Comparison of ENCODE assay signal across 8 mouse cellular contexts in genomic region chr4:135898380-135899049, GRCm38 (mm10). TPM values are rescaled to one million over a fixed set of nuclear protein-coding genes. Genes with fewer than 3 reads are reported as not detected.
DNase-seq lines count a peak whose midpoint lies in the region; ATAC-seq and TF ChIP-seq lines count a peak whose summit lies in the region.

No protein-coding gene starts in this region.

- H3K9me3 ChIP-seq in hindbrain, embryonic 16.5 days (ENCODE audit: control insufficient read depth, low read length) = no peaks in the 10 kb centered on the region
- H3K9me3 ChIP-seq in forebrain, embryonic 13.5 days (replicated peaks) = no peaks in the 10 kb centered on the region

- no peak for TF ChIP-seq POLR2A in liver, adult 2 months (IDR thresholded peaks at IDR 0.05; ENCODE audit: extremely low read depth, insufficient read depth, low read length)

- no peaks in the 10 kb centered on the region for H3K27me3 ChIP-seq in liver, adult 2 months (ENCODE audit: control insufficient read depth, insufficient read depth, low read length)
- H3K27me3 ChIP-seq in hindbrain, embryonic 16.5 days (replicated peaks; ENCODE audit: control insufficient read depth, insufficient read depth, low read length) = no peaks in the 10 kb centered on the region
- H3K27me3 ChIP-seq in forebrain, embryonic 13.5 days = no peaks in the 10 kb centered on the region

- H3K4me3 ChIP-seq in liver, adult 2 months (ENCODE audit: insufficient read depth, low read depth, low read length) = no peak overlapping the region
- H3K4me3 ChIP-seq in hindbrain, embryonic 16.5 days (ENCODE audit: low read length) = no peak overlapping the region
- H3K4me3 ChIP-seq in forebrain, embryonic 13.5 days = no peak overlapping the region

- 45% methylated on average over 9 of the region's 9 CpGs for WGBS in liver, adult 2 months
- WGBS in hindbrain, embryonic 16.5 days = 81% methylated on average over 8 of the region's 9 CpGs
- 80% methylated on average over 9 of the region's 9 CpGs for WGBS in forebrain, embryonic 13.5 days

- H3K36me3 ChIP-seq in liver, adult 2 months (ENCODE audit: control insufficient read depth, insufficient read depth, low read length) = no peaks in the 10 kb centered on the region
- H3K36me3 ChIP-seq in hindbrain, embryonic 16.5 days (ENCODE audit: control insufficient read depth, insufficient read depth, low read length) = no peaks in the 10 kb centered on the region
- H3K36me3 ChIP-seq in forebrain, embryonic 13.5 days (ENCODE audit: poor library complexity, severe bottlenecking) = no peaks in the 10 kb centered on the region

- DNase-seq in adrenal gland, adult 8-10 months = peak; percentile 48
- no peak for DNase-seq in adrenal gland, adult 18-20 months (ENCODE audit: low spot score in 2 of 2)
- peak; percentile 55 for DNase-seq in adrenal gland, postnatal 10 days
- DNase-seq in liver, adult 2 months (ENCODE audit: extremely low read depth, low read depth, low spot score) = peak; percentile 75
- DNase-seq in spleen, postnatal 14 days (ENCODE audit: low spot score in 2 of 2) = peak; percentile 36 to 61
- DNase-seq in gastrocnemius, postnatal 25 days = no peak

- no peak for TF ChIP-seq CTCF in liver, adult 2 months (IDR thresholded peaks at IDR 0.05; ENCODE audit: low read depth, low read length)

- H3K4me2 ChIP-seq in hindbrain, embryonic 16.5 days (ENCODE audit: low read length) = no peak overlapping the region
- H3K4me2 ChIP-seq in forebrain, embryonic 13.5 days = no peak overlapping the region

- no peak for ATAC-seq in hindbrain, embryonic 16.5 days
- no peak for ATAC-seq in forebrain, embryonic 13.5 days

- no peak overlapping the region for H3K27ac ChIP-seq in liver, adult 2 months (replicated peaks; ENCODE audit: insufficient read depth, low read depth, low read length)
- H3K27ac ChIP-seq in hindbrain, embryonic 16.5 days (ENCODE audit: low read depth, low read length) = no peak overlapping the region
- no peak overlapping the region for H3K27ac ChIP-seq in forebrain, embryonic 13.5 days

- no peak overlapping the region for H3K9ac ChIP-seq in liver, adult 2 months (ENCODE audit: low read depth, low read length)
- no peak overlapping the region for H3K9ac ChIP-seq in hindbrain, embryonic 16.5 days (ENCODE audit: low read depth, low read length)
- no peak overlapping the region for H3K9ac ChIP-seq in forebrain, embryonic 13.5 days

- no peaks in the 10 kb centered on the region for H3K79me2 ChIP-seq in liver, adult 2 months (ENCODE audit: control insufficient read depth, insufficient read depth, low read length)

- no peaks in the 10 kb centered on the region for H3K4me1 ChIP-seq in liver, adult 2 months (ENCODE audit: control insufficient read depth, insufficient read depth, low read length)
- no peaks in the 10 kb centered on the region for H3K4me1 ChIP-seq in hindbrain, embryonic 16.5 days (ENCODE audit: control insufficient read depth, insufficient read depth, low read depth, low read length)
- no peaks in the 10 kb centered on the region for H3K4me1 ChIP-seq in forebrain, embryonic 13.5 days

RNA-seq across cellular contexts. Expression of gene Cnr2, which starts 3.3 kb away (rescaled TPM):
- total RNA-seq in adrenal gland, adult 8-10 months (2022) = 1 to 10 TPM; 2.2 to 3.6 (median 2.8) TPM
- 1 to 10 TPM in 1 of 2 experiments, under 1 TPM in 1; 0.93 to 1.8 TPM for total RNA-seq in adrenal gland, adult 18-20 months (2021)
- total RNA-seq in adrenal gland, postnatal 10 days (2021) = 1 to 10 TPM; 2.4 to 3.9 TPM
- 3.0 and 3.9 TPM in 2 replicates for total RNA-seq in liver, adult 2 months (2014; rRNA removed)
- polyA plus RNA-seq in liver, adult 2 months (2012; rRNA removed) = 1.4 and 2.1 TPM in 2 replicates
- polyA plus RNA-seq in hindbrain, embryonic 16.5 days (2015; fragmentation: Nextera tagmentation; extraction: Ambion mirVana) = 0.09 and 0.10 TPM in 2 replicates
- total RNA-seq in gastrocnemius, postnatal 25 days (2021) = under 1 TPM; 0.08 to 0.10 TPM
- polyA plus RNA-seq in forebrain, embryonic 13.5 days (2015; fragmentation: Nextera tagmentation; extraction: Ambion mirVana) = 0.13 and 0.21 TPM in 2 replicates

RNA-seq across cellular contexts. Expression of gene Fuca1, which starts 22.0 kb away (rescaled TPM):
- total RNA-seq in adrenal gland, adult 8-10 months (2022) = 100 to 1,000 TPM in 3 of 4 experiments, 10 to 100 TPM in 1; 83.5 to 119 (median 106) TPM
- 100 to 1,000 TPM in 1 of 2 experiments, 10 to 100 TPM in 1; 95.5 to 101 TPM for total RNA-seq in adrenal gland, adult 18-20 months (2021)
- 100 to 1,000 TPM in 1 of 2 experiments, 10 to 100 TPM in 1; 96.9 to 109 TPM for total RNA-seq in adrenal gland, postnatal 10 days (2021)
- 45.7 and 46.4 TPM in 2 replicates for total RNA-seq in liver, adult 2 months (2014; rRNA removed)
- polyA plus RNA-seq in liver, adult 2 months (2012; rRNA removed) = 54.9 and 58.7 TPM in 2 replicates
- polyA plus RNA-seq in hindbrain, embryonic 16.5 days (2015; fragmentation: Nextera tagmentation; extraction: Ambion mirVana) = 74.1 and 78.4 TPM in 2 replicates
- 10 to 100 TPM; 18.9 to 21.7 TPM for total RNA-seq in gastrocnemius, postnatal 25 days (2021)
- 41.7 and 56.6 TPM in 2 replicates for polyA plus RNA-seq in forebrain, embryonic 13.5 days (2015; fragmentation: Nextera tagmentation; extraction: Ambion mirVana)

RNA-seq across cellular contexts. Expression of gene Pnrc2, which starts 24.9 kb away (rescaled TPM):
- total RNA-seq in adrenal gland, adult 8-10 months (2022) = 100 to 1,000 TPM; 106 to 163 (median 148) TPM
- total RNA-seq in adrenal gland, adult 18-20 months (2021) = 100 to 1,000 TPM in 1 of 2 experiments, 10 to 100 TPM in 1; 89.4 to 111 TPM
- total RNA-seq in adrenal gland, postnatal 10 days (2021) = 100 to 1,000 TPM in 1 of 2 experiments, 10 to 100 TPM in 1; 98.7 to 149 TPM
- 37.3 and 56.5 TPM in 2 replicates for total RNA-seq in liver, adult 2 months (2014; rRNA removed)
- 6.7 and 12.2 TPM in 2 replicates for polyA plus RNA-seq in liver, adult 2 months (2012; rRNA removed)
- polyA plus RNA-seq in hindbrain, embryonic 16.5 days (2015; fragmentation: Nextera tagmentation; extraction: Ambion mirVana) = 98.2 and 103 TPM in 2 replicates
- 10 to 100 TPM; 25.7 to 36.4 TPM for total RNA-seq in gastrocnemius, postnatal 25 days (2021)
- polyA plus RNA-seq in forebrain, embryonic 13.5 days (2015; fragmentation: Nextera tagmentation; extraction: Ambion mirVana) = 180 and 185 TPM in 2 replicates

RNA-seq across cellular contexts. Expression of gene Srsf10, which starts 43.0 kb away (rescaled TPM):
- 100 to 1,000 TPM in 2 of 4 experiments, 10 to 100 TPM in 2; 93.3 to 127 (median 104) TPM for total RNA-seq in adrenal gland, adult 8-10 months (2022)
- 100 to 1,000 TPM in 1 of 2 experiments, 10 to 100 TPM in 1; 95.5 to 115 TPM for total RNA-seq in adrenal gland, adult 18-20 months (2021)
- 100 to 1,000 TPM in 1 of 2 experiments, 10 to 100 TPM in 1; 94.0 to 117 TPM for total RNA-seq in adrenal gland, postnatal 10 days (2021)
- 32.9 and 37.0 TPM in 2 replicates for total RNA-seq in liver, adult 2 months (2014; rRNA removed)
- polyA plus RNA-seq in liver, adult 2 months (2012; rRNA removed) = 31.3 and 36.4 TPM in 2 replicates
- 144 and 166 TPM in 2 replicates for polyA plus RNA-seq in hindbrain, embryonic 16.5 days (2015; fragmentation: Nextera tagmentation; extraction: Ambion mirVana)
- total RNA-seq in gastrocnemius, postnatal 25 days (2021) = 10 to 100 TPM; 22.6 to 25.2 TPM
- 341 and 352 TPM in 2 replicates for polyA plus RNA-seq in forebrain, embryonic 13.5 days (2015; fragmentation: Nextera tagmentation; extraction: Ambion mirVana)

RNA-seq across cellular contexts. Expression of gene Hmgcl, which starts 47.7 kb away (rescaled TPM):
- total RNA-seq in adrenal gland, adult 8-10 months (2022) = 10 to 100 TPM; 51.7 to 68.6 (median 62.8) TPM
- 10 to 100 TPM; 53.2 to 62.3 TPM for total RNA-seq in adrenal gland, adult 18-20 months (2021)
- total RNA-seq in adrenal gland, postnatal 10 days (2021) = 100 to 1,000 TPM in 1 of 2 experiments, 10 to 100 TPM in 1; 84.4 to 108 TPM
- 179 and 187 TPM in 2 replicates for total RNA-seq in liver, adult 2 months (2014; rRNA removed)
- polyA plus RNA-seq in liver, adult 2 months (2012; rRNA removed) = 266 and 291 TPM in 2 replicates
- polyA plus RNA-seq in hindbrain, embryonic 16.5 days (2015; fragmentation: Nextera tagmentation; extraction: Ambion mirVana) = 64.7 and 66.8 TPM in 2 replicates
- 10 to 100 TPM; 41.5 to 42.3 TPM for total RNA-seq in gastrocnemius, postnatal 25 days (2021)
- polyA plus RNA-seq in forebrain, embryonic 13.5 days (2015; fragmentation: Nextera tagmentation; extraction: Ambion mirVana) = 56.2 and 57.1 TPM in 2 replicates

Comparison
In these comparisons a context has a peak if more than half of its experiments do, and no peak if none do; other contexts are left out.
1. DNase-seq: peak in adrenal gland, adult 8-10 months (single experiment), adrenal gland, postnatal 10 days (single experiment), liver, adult 2 months (single experiment) and spleen, postnatal 14 days (2 of 2); none in adrenal gland, adult 18-20 months (0 of 2) and gastrocnemius, postnatal 25 days (single experiment).